Comparison of ENCODE assay signal across 28 mouse cellular contexts in the genomic region with DNA sequence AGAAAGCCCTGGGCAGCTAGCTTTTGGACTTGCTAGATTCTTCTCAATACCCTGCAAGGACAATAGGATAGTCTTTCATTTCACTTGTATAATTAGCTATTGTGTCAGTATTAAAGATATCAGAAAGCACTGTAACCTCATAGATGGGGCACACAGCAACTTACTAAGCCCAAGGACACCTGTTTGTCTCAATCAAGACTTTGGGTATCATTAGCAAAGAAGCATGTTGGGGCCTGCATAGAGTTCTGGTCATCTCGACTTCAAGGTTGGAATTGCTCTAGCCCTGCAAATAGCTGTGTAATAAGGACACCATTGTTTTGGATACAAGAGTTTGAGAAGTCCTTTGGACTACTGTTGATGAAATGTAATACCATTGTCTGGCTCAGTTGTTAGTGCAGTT.
"Had no signal": no experiment of that assay in that cellular context is flagged by ENCODE, and none has a peak within 500 bp of the region (broad histone marks: within the 10 kb centered on the region; RNA-seq: fewer than 3 reads in every experiment).

No protein-coding gene starts in this region.

- DNase-seq: cerebellum, adult 8-10 months; cerebellum, adult 9-10 months; cerebellum, adult 9-11 months; cerebellum, postnatal 10 days; cerebellum, postnatal 14 days; cerebellum, postnatal 25 days; cerebellum, postnatal 36 days; embryo, embryonic 11 days; forebrain, postnatal 0 days; gastrocnemius, adult 2 months; gastrocnemius, postnatal 10 days; gastrocnemius, postnatal 14 days; gastrocnemius, postnatal 25 days; gastrocnemius, postnatal 36 days; heart, adult 11 months; heart, adult 18-20 months; heart, adult 2 months had no signal

- H3K36me3 ChIP-seq: embryonic facial prominence, embryonic 10.5 days; embryonic facial prominence, embryonic 12.5 days; embryonic facial prominence, embryonic 13.5 days; embryonic facial prominence, embryonic 15.5 days; forebrain, embryonic 10.5 days; forebrain, embryonic 12.5 days; forebrain, embryonic 15.5 days had no signal

- H3K4me3 ChIP-seq: embryonic facial prominence, embryonic 10.5 days; embryonic facial prominence, embryonic 12.5 days; embryonic facial prominence, embryonic 13.5 days; embryonic facial prominence, embryonic 15.5 days; erythroblast, embryonic 14.5 days; forebrain, embryonic 10.5 days; forebrain, embryonic 12.5 days; forebrain, embryonic 13.5 days; forebrain, embryonic 15.5 days; gastrocnemius, adult 2 months; heart, adult 2 months had no signal

- H3K9me3 ChIP-seq: embryonic facial prominence, embryonic 10.5 days; embryonic facial prominence, embryonic 12.5 days; embryonic facial prominence, embryonic 13.5 days; embryonic facial prominence, embryonic 15.5 days; forebrain, embryonic 10.5 days; forebrain, embryonic 12.5 days; forebrain, embryonic 13.5 days; forebrain, embryonic 15.5 days had no signal

- H3K4me1 ChIP-seq: embryonic facial prominence, embryonic 10.5 days; embryonic facial prominence, embryonic 15.5 days; forebrain, embryonic 10.5 days; forebrain, embryonic 12.5 days; forebrain, embryonic 13.5 days; forebrain, embryonic 15.5 days had no signal

- H3K27ac ChIP-seq: embryonic facial prominence, embryonic 10.5 days; embryonic facial prominence, embryonic 12.5 days; embryonic facial prominence, embryonic 13.5 days; embryonic facial prominence, embryonic 15.5 days; forebrain, embryonic 10.5 days; forebrain, embryonic 12.5 days; forebrain, embryonic 13.5 days; forebrain, embryonic 15.5 days; gastrocnemius, adult 2 months; heart, adult 2 months had no signal

- H3K4me2 ChIP-seq: embryonic facial prominence, embryonic 12.5 days; embryonic facial prominence, embryonic 13.5 days; embryonic facial prominence, embryonic 15.5 days; forebrain, embryonic 12.5 days; forebrain, embryonic 13.5 days; forebrain, embryonic 15.5 days had no signal

- ATAC-seq: forebrain, embryonic 13.5 days; forebrain, embryonic 14.5 days; forebrain, embryonic 15.5 days; forebrain, embryonic 16.5 days; forebrain, postnatal 0 days had no signal

- H3K9ac ChIP-seq: embryonic facial prominence, embryonic 12.5 days; embryonic facial prominence, embryonic 13.5 days; embryonic facial prominence, embryonic 15.5 days; forebrain, embryonic 12.5 days; forebrain, embryonic 13.5 days; forebrain, embryonic 15.5 days; forebrain, postnatal 0 days had no signal

- H3K27me3 ChIP-seq: embryonic facial prominence, embryonic 12.5 days; embryonic facial prominence, embryonic 13.5 days; embryonic facial prominence, embryonic 15.5 days; forebrain, embryonic 12.5 days; forebrain, embryonic 13.5 days; forebrain, embryonic 15.5 days had no signal
